17 mouse cellular contexts compared by ENCODE assay signal in the genomic region with DNA sequence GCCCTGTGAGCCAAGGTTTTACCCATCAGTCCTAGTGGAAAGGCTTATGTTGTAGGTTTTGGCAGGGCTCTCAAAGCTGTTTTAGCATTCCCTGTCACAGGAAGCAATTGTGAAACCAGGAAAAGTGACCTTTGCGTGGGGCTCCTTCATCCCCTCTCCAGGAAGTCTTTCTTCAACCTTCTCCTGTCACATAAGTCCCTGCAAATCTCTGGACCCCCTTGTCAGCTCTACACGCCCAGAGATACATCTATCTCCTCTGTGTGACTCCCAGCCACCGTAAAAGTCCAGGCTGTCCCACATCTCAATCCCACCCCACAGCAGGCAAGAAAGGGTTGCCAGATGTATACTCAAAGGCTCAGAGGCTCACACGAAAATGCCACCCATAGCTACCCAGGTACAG. TPM values are rescaled to one million over a fixed set of nuclear protein-coding genes. Genes with fewer than 3 reads are reported as not detected.
DNase-seq lines count a peak whose midpoint lies in the region; ATAC-seq and TF ChIP-seq lines count a peak whose summit lies in the region.
"Had no signal": no experiment of that assay in that cellular context is flagged by ENCODE, and none has a peak within 500 bp of the region (broad histone marks: within the 10 kb centered on the region; RNA-seq: fewer than 3 reads in every experiment).

No protein-coding gene starts in this region.

- peaks cover 37% of the 10 kb centered on the region for H3K4me1 ChIP-seq in heart, embryonic 13.5 days
- H3K4me1 ChIP-seq in kidney, postnatal 0 days (replicated peaks; ENCODE audit: insufficient read depth, low read length): peaks cover 29% of the 10 kb centered on the region
- peaks cover 39% of the 10 kb centered on the region for H3K4me1 ChIP-seq in embryonic facial prominence, embryonic 10.5 days
- H3K4me1 ChIP-seq in limb, embryonic 12.5 days (replicated peaks): peaks cover 32% of the 10 kb centered on the region

- no peak for ATAC-seq in heart, embryonic 13.5 days (ENCODE audit: extremely low read depth, insufficient number of reproducible peaks, low FRiP score, low TSS enrichment)
- ATAC-seq in kidney, postnatal 0 days (replicated peaks; ENCODE audit: low FRiP score, low read depth): no peak
- no peak for ATAC-seq in limb, embryonic 12.5 days (ENCODE audit: insufficient number of reproducible peaks, insufficient read depth, low FRiP score, low TSS enrichment, low read depth)
- ATAC-seq: liver, postnatal 0 days had no signal

- no peaks in the 10 kb centered on the region for H3K9me3 ChIP-seq in heart, embryonic 13.5 days
- H3K9me3 ChIP-seq in kidney, postnatal 0 days (replicated peaks; ENCODE audit: low read length): no peaks in the 10 kb centered on the region
- no peaks in the 10 kb centered on the region for H3K9me3 ChIP-seq in embryonic facial prominence, embryonic 10.5 days
- H3K9me3 ChIP-seq in limb, embryonic 12.5 days: no peaks in the 10 kb centered on the region
- H3K9me3 ChIP-seq: neural tube, embryonic 12.5 days had no signal

- peak overlapping the region; percentile 22 for H3K27ac ChIP-seq in heart, embryonic 13.5 days (replicated peaks)
- peak overlapping the region; percentile 85 for H3K27ac ChIP-seq in kidney, postnatal 0 days
- H3K27ac ChIP-seq in embryonic facial prominence, embryonic 10.5 days (replicated peaks): peak overlapping the region; percentile 83
- H3K27ac ChIP-seq in limb, embryonic 12.5 days: peak overlapping the region; percentile 47; the same call in 1 of the 2 replicates
- H3K27ac ChIP-seq: neural tube, embryonic 12.5 days had no signal

- peak overlapping the region; percentile 86 for H3K4me2 ChIP-seq in heart, embryonic 13.5 days
- peak overlapping the region; percentile 75; the same call in 1 of the 2 replicates for H3K4me2 ChIP-seq in kidney, postnatal 0 days (ENCODE audit: low read length)
- peak overlapping the region; percentile 82 for H3K4me2 ChIP-seq in limb, embryonic 12.5 days

- H3K27me3 ChIP-seq in heart, embryonic 13.5 days (replicated peaks): no peaks in the 10 kb centered on the region
- H3K27me3 ChIP-seq in kidney, postnatal 0 days (ENCODE audit: insufficient read depth, low read length): no peaks in the 10 kb centered on the region
- H3K27me3 ChIP-seq in embryonic facial prominence, embryonic 10.5 days (replicated peaks; ENCODE audit: low read depth, poor library complexity, severe bottlenecking): peaks cover 32% of the 10 kb centered on the region
- peaks cover 36% of the 10 kb centered on the region for H3K27me3 ChIP-seq in limb, embryonic 12.5 days

- no peak overlapping the region for H3K4me3 ChIP-seq in heart, embryonic 13.5 days
- H3K4me3 ChIP-seq in kidney, postnatal 0 days (replicated peaks; ENCODE audit: low read depth, low read length): no peak overlapping the region
- H3K4me3 ChIP-seq in embryonic facial prominence, embryonic 10.5 days: peak overlapping the region; percentile 66
- no peak overlapping the region for H3K4me3 ChIP-seq in limb, embryonic 12.5 days (replicated peaks)
- H3K4me3 ChIP-seq: neural tube, embryonic 12.5 days had no signal

- no peak for DNase-seq in heart, postnatal 36 days
- DNase-seq in kidney, postnatal 0 days (ENCODE audit: low spot score): no peak
- DNase-seq in kidney, adult 11 months: no peak
- DNase-seq in embryonic facial prominence, embryonic 10.5 days (ENCODE audit: low spot score): no peak
- DNase-seq in embryo, embryonic 11 days: no peak
- DNase-seq: adrenal gland, adult 8-10 months; cerebellum, adult 11-12 months; cerebellum, postnatal 36 days; liver, postnatal 0 days; right cerebral cortex, postnatal 25 days; thymus, adult 2 months had no signal

- WGBS in heart, embryonic 13.5 days: 53% methylated on average over 4 of the region's 4 CpGs
- WGBS in kidney, postnatal 0 days: 45% methylated on average over 4 of the region's 4 CpGs
- 59% methylated on average over 4 of the region's 4 CpGs for WGBS in embryonic facial prominence, embryonic 10.5 days
- 45% methylated on average over 4 of the region's 4 CpGs for WGBS in limb, embryonic 12.5 days

- intact Hi-C loops in heart, postnatal 36 days (cut with DNase I): no loop called here

- no peak for TF ChIP-seq CTCF in kidney, postnatal 0 days (IDR thresholded peaks at IDR 0.05; ENCODE audit: low read depth)

- peak overlapping the region; percentile 94; the same call in 1 of the 2 replicates for H3K9ac ChIP-seq in heart, embryonic 13.5 days
- no peak overlapping the region for H3K9ac ChIP-seq in kidney, postnatal 0 days (ENCODE audit: low read depth, low read length)
- H3K9ac ChIP-seq in limb, embryonic 12.5 days (replicated peaks): no peak overlapping the region
- H3K9ac ChIP-seq: liver, postnatal 0 days; neural tube, embryonic 12.5 days had no signal

- peaks cover 12% of the 10 kb centered on the region for H3K36me3 ChIP-seq in heart, embryonic 13.5 days
- H3K36me3 ChIP-seq in kidney, postnatal 0 days (ENCODE audit: insufficient read depth, low read length): no peaks in the 10 kb centered on the region
- H3K36me3 ChIP-seq in embryonic facial prominence, embryonic 10.5 days (replicated peaks): peaks cover 5% of the 10 kb centered on the region; the same call in 1 of the 2 replicates
- no peaks in the 10 kb centered on the region for H3K36me3 ChIP-seq in limb, embryonic 12.5 days
- H3K36me3 ChIP-seq: neural tube, embryonic 12.5 days had no signal

RNA-seq across cellular contexts. Expression of a gene that starts 0.9 kb away (rescaled TPM):
- polyA plus RNA-seq in heart, embryonic 13.5 days (2015; fragmentation: Nextera tagmentation; extraction: Ambion mirVana): 223 and 250 TPM in 2 replicates
- total RNA-seq in heart, postnatal 36 days (2021): 100 to 1,000 TPM; 210 to 232 TPM
- polyA plus RNA-seq in kidney, postnatal 0 days (2015; fragmentation: Nextera tagmentation; extraction: Ambion mirVana): 378 and 394 TPM in 2 replicates
- 68.3 and 79.4 TPM in 2 replicates for polyA plus RNA-seq in embryonic facial prominence, embryonic 10.5 days (2016; fragmentation: Nextera tagmentation; extraction: Ambion mirVana)
- polyA plus RNA-seq in limb, embryonic 12.5 days (2016; fragmentation: Nextera tagmentation; extraction: Ambion mirVana): 59.7 and 63.3 TPM in 2 replicates
- total RNA-seq: megakaryocyte-erythroid progenitor cell, adult 5-6 weeks had no signal

RNA-seq across cellular contexts. Expression of a gene that starts 21.4 kb away (rescaled TPM):
- polyA plus RNA-seq in heart, embryonic 13.5 days (2015; fragmentation: Nextera tagmentation; extraction: Ambion mirVana): 89.3 and 89.4 TPM in 2 replicates
- 10 to 100 TPM; 33.2 to 41.7 TPM for total RNA-seq in heart, postnatal 36 days (2021)
- 112 and 114 TPM in 2 replicates for polyA plus RNA-seq in kidney, postnatal 0 days (2015; fragmentation: Nextera tagmentation; extraction: Ambion mirVana)
- 110 TPM in 2 replicates for polyA plus RNA-seq in embryonic facial prominence, embryonic 10.5 days (2016; fragmentation: Nextera tagmentation; extraction: Ambion mirVana)
- polyA plus RNA-seq in limb, embryonic 12.5 days (2016; fragmentation: Nextera tagmentation; extraction: Ambion mirVana): 65.0 and 74.9 TPM in 2 replicates

RNA-seq across cellular contexts. Expression of a gene that starts 24.9 kb away (rescaled TPM):
- 0.59 and 0.68 TPM in 2 replicates for polyA plus RNA-seq in heart, embryonic 13.5 days (2015; fragmentation: Nextera tagmentation; extraction: Ambion mirVana)
- under 1 TPM; 0.75 to 0.81 TPM for total RNA-seq in heart, postnatal 36 days (2021)
- 14.6 and 16.9 TPM in 2 replicates for polyA plus RNA-seq in kidney, postnatal 0 days (2015; fragmentation: Nextera tagmentation; extraction: Ambion mirVana)
- 1.9 and 2.9 TPM in 2 replicates for polyA plus RNA-seq in embryonic facial prominence, embryonic 10.5 days (2016; fragmentation: Nextera tagmentation; extraction: Ambion mirVana)
- polyA plus RNA-seq in limb, embryonic 12.5 days (2016; fragmentation: Nextera tagmentation; extraction: Ambion mirVana): 2.8 and 3.1 TPM in 2 replicates
- total RNA-seq: gastrocnemius, adult 18-20 months; megakaryocyte-erythroid progenitor cell, adult 5-6 weeks had no signal
- polyA plus RNA-seq: forebrain, embryonic 14.5 days had no signal

RNA-seq across cellular contexts. Expression of a gene that starts 50.9 kb away (rescaled TPM):
- 1.5 and 1.9 TPM in 2 replicates for polyA plus RNA-seq in heart, embryonic 13.5 days (2015; fragmentation: Nextera tagmentation; extraction: Ambion mirVana)
- total RNA-seq in heart, postnatal 36 days (2021): 1 to 10 TPM; 3.5 TPM
- polyA plus RNA-seq in kidney, postnatal 0 days (2015; fragmentation: Nextera tagmentation; extraction: Ambion mirVana): 3.5 and 3.8 TPM in 2 replicates
- 1.7 TPM in 2 replicates for polyA plus RNA-seq in embryonic facial prominence, embryonic 10.5 days (2016; fragmentation: Nextera tagmentation; extraction: Ambion mirVana)
- polyA plus RNA-seq in limb, embryonic 12.5 days (2016; fragmentation: Nextera tagmentation; extraction: Ambion mirVana): 0.54 and 0.82 TPM in 2 replicates
- total RNA-seq: megakaryocyte-erythroid progenitor cell, adult 5-6 weeks had no signal

RNA-seq across cellular contexts. Expression of a gene that starts 56.4 kb away (rescaled TPM):
- polyA plus RNA-seq in heart, embryonic 13.5 days (2015; fragmentation: Nextera tagmentation; extraction: Ambion mirVana): 128 and 146 TPM in 2 replicates
- 100 to 1,000 TPM in 1 of 2 experiments, 10 to 100 TPM in 1; 97.7 to 102 TPM for total RNA-seq in heart, postnatal 36 days (2021)
- polyA plus RNA-seq in kidney, postnatal 0 days (2015; fragmentation: Nextera tagmentation; extraction: Ambion mirVana): 163 and 167 TPM in 2 replicates
- 216 and 221 TPM in 2 replicates for polyA plus RNA-seq in embryonic facial prominence, embryonic 10.5 days (2016; fragmentation: Nextera tagmentation; extraction: Ambion mirVana)
- polyA plus RNA-seq in limb, embryonic 12.5 days (2016; fragmentation: Nextera tagmentation; extraction: Ambion mirVana): 166 and 174 TPM in 2 replicates

Comparison
In these comparisons a context has a peak if more than half of its experiments do, and no peak if none do; other contexts are left out.
1. H3K27ac ChIP-seq: peak in every context shown above with its lines; median percentile 85 in kidney, postnatal 0 days; 83 in embryonic facial prominence, embryonic 10.5 days; 47 in limb, embryonic 12.5 days; 22 in heart, embryonic 13.5 days.